Mouse (Mus musculus) heart, embryonic 15.5 days (tissue): ENCODE data around the gene Rpl23. TPM values are rescaled to one million over a fixed set of nuclear protein-coding genes. Genes with fewer than 3 reads are reported as not detected.

Experiments
- ATAC-seq: fragments of 200-750 bp; cut with Nextera tagmentation; replicated peaks from 2 replicates; pipeline ENCODE4 v1.8.0; 2017; ENCODE audit warnings: low read depth, moderate TSS enrichment; ENCODE audit not compliant: insufficient number of reproducible peaks, insufficient read depth, low FRiP score
- H3K27ac ChIP-seq: fragments of 300-500 bp; sonication (generic); 2 replicates; pipeline ENCODE4 v1.5.1; 2015; ENCODE audit warnings: mild to moderate bottlenecking, inconsistent platforms
- H3K27me3 ChIP-seq: fragments of 300-500 bp; sonication (generic); 2 replicates; pipeline ENCODE4 v1.6.1; 2015; ENCODE audit warnings: inconsistent platforms
- H3K36me3 ChIP-seq: fragments of 300-500 bp; sonication (generic); 2 replicates; pipeline ENCODE4 v1.6.1; 2015; ENCODE audit warnings: mild to moderate bottlenecking, inconsistent platforms
- H3K4me1 ChIP-seq: fragments of 300-500 bp; sonication (generic); replicated peaks from 2 replicates; pipeline ENCODE4 v1.6.1; 2015; ENCODE audit warnings: inconsistent platforms
- H3K4me2 ChIP-seq: fragments of 300-500 bp; sonication (generic); 2 replicates; pipeline ENCODE4 v1.6.1; 2015; ENCODE audit warnings: inconsistent platforms, mild to moderate bottlenecking, moderate library complexity
- H3K4me3 ChIP-seq: fragments of 300-500 bp; sonication (generic); 2 replicates; pipeline ENCODE4 v1.5.1; 2015; ENCODE audit warnings: mild to moderate bottlenecking, inconsistent platforms
- H3K9ac ChIP-seq: fragments of 300-500 bp; sonication (generic); 2 replicates; pipeline ENCODE4 v1.6.1; 2015; ENCODE audit warnings: mild to moderate bottlenecking, inconsistent platforms
- H3K9me3 ChIP-seq: fragments of 300-500 bp; sonication (generic); replicated peaks from 2 replicates; pipeline ENCODE4 v1.6.1; 2016; ENCODE audit warnings: inconsistent platforms
- WGBS: fragments of 180-500 bp; shearing (Covaris S2); methylation state at CpG from one replicate; pipeline ENCODE4 v1.1.7; 2015; ENCODE audit warnings: mixed read lengths; 5-methylcytosine and 5-hydroxymethylcytosine counted together
- polyA plus RNA-seq: library from polyadenylated mRNA; unstranded; fragments of >200 nt; fragmentation: Nextera tagmentation; extraction: Ambion mirVana; gene quantifications from 2 replicates; pipeline ENCODE4 v1.2.1, GENCODE M21; 2015

Rpl23 gene
- polyA plus RNA-seq, 1 experiment from 2014 or later, result 399 TPM

GRCm38 (mm10) chr11:97779968-97780701, 2.1 kb downstream of the Rpl23 start:
- H3K9me3 ChIP-seq, result no peaks in the 10 kb centered on the region
- WGBS, result 60% methylated on average over 2 of the region's 2 CpGs
- H3K36me3 ChIP-seq, result peaks cover 55% of the 10 kb centered on the region
- ATAC-seq, result no peak
- peak overlapping the region; percentile 84 for H3K4me3 ChIP-seq
- peaks cover 22% of the 10 kb centered on the region for H3K4me1 ChIP-seq
- H3K4me2 ChIP-seq, result peak overlapping the region; percentile 69
- H3K27me3 ChIP-seq, result no peaks in the 10 kb centered on the region
- H3K27ac ChIP-seq, result no peak overlapping the region
- peak overlapping the region; percentile 98; the same call in 1 of the 2 replicates for H3K9ac ChIP-seq

DNA sequence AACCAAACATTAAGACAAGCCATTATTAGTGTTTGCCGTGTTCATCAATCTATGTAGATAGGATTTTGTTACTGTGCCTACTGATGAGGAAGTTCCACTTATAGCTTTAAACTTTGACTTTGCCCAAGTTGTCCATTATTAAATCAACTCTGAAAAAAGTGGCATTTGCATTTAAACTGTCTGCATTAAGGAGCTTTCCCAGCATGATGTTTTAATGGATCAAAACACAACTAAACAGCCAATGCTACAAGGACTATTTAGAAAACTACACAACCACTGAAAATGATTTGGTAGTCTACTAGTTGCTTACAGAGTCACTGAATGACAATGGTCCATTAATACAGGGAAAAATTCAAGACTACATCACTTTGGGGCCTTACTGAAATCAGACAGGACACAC, 3.3 kb downstream of the Rpl23 start:
- H3K27me3 ChIP-seq, result no peaks in the 10 kb centered on the region
- no peak for ATAC-seq
- H3K4me3 ChIP-seq, result no peak overlapping the region
- H3K4me1 ChIP-seq, result peaks cover 22% of the 10 kb centered on the region
- 98% methylated on average over 1 of the region's 1 CpGs for whole genome bisulfite sequencing
- no peak overlapping the region for H3K9ac ChIP-seq
- no peak overlapping the region for H3K27ac ChIP-seq
- peaks cover 55% of the 10 kb centered on the region for H3K36me3 ChIP-seq
- no peaks in the 10 kb centered on the region for H3K9me3 ChIP-seq
- H3K4me2 ChIP-seq, result no peak overlapping the region

- Histone ChIP-seq H3K27ac (no peak overlapping the region), H3K4me3 (no peak overlapping the region), H3K36me3 (peaks cover 55% of the 10 kb centered on the region), H3K27me3 (no peaks in the 10 kb centered on the region), H3K9me3 (no peaks in the 10 kb centered on the region), H3K9ac (no peak overlapping the region), H3K4me2 (no peak overlapping the region), H3K4me1 (peaks cover 19% of the 10 kb centered on the region)
- no peak for ATAC-seq
- WGBS, result 42% methylated on average over 2 of the region's 2 CpGs
Observed at GRCm38 (mm10) chr11:97777129-97777529, 5.1 kb downstream of the Rpl23 start.

DNA sequence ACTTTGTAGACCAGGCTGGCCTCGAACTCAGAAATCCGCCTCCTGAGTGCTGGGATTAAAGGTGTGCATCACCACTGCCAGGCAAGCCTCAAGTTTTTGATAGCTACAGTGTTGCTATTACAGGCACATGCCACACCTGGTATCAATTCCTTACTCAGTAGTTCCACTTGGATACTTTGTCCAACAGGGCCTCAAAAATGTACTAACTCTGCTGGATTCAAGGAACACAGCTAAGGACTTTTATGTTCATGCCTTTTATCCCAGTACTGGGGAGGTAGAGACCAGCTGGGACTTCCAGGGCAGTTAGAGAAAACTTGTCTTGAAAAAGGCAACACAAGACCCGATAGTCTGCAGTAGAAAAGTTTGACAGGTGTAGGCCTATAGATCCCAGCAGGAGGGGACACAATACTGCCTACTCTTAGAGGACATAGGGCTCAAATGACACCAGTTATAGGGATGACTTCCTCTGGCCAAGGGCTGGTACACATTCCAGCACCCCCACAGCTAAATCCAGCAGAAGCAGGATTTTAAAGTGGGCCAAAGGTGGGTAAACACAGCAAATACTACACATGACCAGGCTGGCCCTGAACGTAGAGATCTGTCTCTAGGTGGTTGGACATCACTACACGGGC, 5.6 kb downstream of the Rpl23 start:
- ATAC-seq, result no peak
- no peak overlapping the region for H3K27ac ChIP-seq
- H3K9ac ChIP-seq, result no peak overlapping the region
- no peaks in the 10 kb centered on the region for H3K9me3 ChIP-seq
- 68% methylated on average over 5 of the region's 5 CpGs for WGBS
- peaks cover 55% of the 10 kb centered on the region for H3K36me3 ChIP-seq
- H3K4me1 ChIP-seq, result peaks cover 19% of the 10 kb centered on the region
- no peak overlapping the region for H3K4me2 ChIP-seq
- H3K4me3 ChIP-seq, result no peak overlapping the region
- H3K27me3 ChIP-seq, result no peaks in the 10 kb centered on the region

DNA sequence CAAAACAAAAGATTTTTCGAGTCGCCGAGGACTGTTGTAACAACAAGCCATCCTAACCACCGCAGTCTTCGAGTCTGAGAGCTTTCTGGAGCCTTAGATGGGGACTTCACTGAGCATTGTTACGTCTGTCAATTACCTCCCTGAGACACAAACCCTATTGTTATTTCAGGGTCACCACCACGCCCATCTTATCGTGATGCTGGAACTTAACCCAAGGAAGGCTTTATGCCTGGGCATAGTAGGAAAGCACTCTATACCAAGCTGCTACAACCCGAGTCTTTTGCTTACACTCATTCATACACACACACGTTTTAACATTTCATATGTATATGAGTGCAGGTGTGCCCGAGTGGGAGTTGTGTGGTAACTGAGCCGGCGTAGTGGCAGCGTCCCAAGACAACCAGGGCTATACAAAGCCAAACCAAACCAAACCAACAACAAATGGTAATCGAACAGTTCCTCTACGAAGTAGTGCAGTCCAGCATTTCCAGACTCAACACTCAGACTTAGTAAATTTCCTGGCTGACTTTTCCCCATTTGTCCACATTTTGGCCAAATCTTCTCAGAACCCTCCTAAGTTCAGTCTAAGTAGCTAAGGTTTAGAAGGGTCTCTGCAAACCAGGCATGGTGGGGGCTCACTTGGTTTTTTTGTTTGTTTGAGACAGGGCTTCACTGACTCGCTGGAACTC, 6.3 kb downstream of the Rpl23 start, which contains the start of gene 1700001P01Rik:
Gene 1700001P01Rik, minus strand, starts transcription at position 111 of the 689 bp plus-strand sequence.
- no peak within 1 kb of the TSS for H3K9ac ChIP-seq
- no peaks in the 10 kb centered on the region for H3K9me3 ChIP-seq
- H3K27ac ChIP-seq, result no peak within 1 kb of the TSS
- no peak for ATAC-seq
- WGBS, result 54% methylated on average over 17 of the region's 17 CpGs
- peaks cover 53% of the 10 kb centered on the region for H3K36me3 ChIP-seq
- no peak within 1 kb of the TSS for H3K4me3 ChIP-seq
- H3K27me3 ChIP-seq, result no peaks in the 10 kb centered on the region
- H3K4me2 ChIP-seq, result no peak within 1 kb of the TSS
- H3K4me1 ChIP-seq, result peaks cover 15% of the 10 kb centered on the region

DNA sequence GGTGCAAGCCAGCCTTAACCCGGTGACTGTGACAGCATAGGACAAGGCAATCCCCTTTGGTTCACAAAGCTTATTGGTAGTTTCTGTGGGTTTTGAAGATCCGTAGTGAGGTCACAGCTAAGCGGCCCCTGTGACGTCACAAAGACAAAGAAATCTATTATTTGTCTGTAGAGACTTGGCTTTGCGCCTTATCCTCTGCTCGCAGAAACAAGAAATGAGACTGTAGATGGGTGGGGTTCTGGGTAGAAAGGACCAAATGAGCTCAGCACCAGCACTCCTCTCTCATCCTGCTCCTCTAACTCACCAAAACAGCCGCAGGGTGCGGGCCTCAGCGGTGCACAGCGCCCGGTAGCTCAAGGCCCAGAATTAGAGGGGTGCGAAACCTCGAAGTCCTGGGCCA, 7.1 kb downstream of the Rpl23 start:
- Histone ChIP-seq H3K4me2 (no peak overlapping the region), H3K4me1 (peaks cover 8% of the 10 kb centered on the region), H3K27ac (no peak overlapping the region), H3K27me3 (no peaks in the 10 kb centered on the region), H3K9ac (no peak overlapping the region), H3K36me3 (peaks cover 46% of the 10 kb centered on the region), H3K4me3 (no peak overlapping the region), H3K9me3 (no peaks in the 10 kb centered on the region)
- no peak for ATAC-seq
- WGBS, result 78% methylated on average over 13 of the region's 13 CpGs

GRCm38 (mm10) chr11:97771410-97771809, 10.8 kb downstream of the Rpl23 start:
- H3K27me3 ChIP-seq, result no peaks in the 10 kb centered on the region
- no peak overlapping the region for H3K9ac ChIP-seq
- no peak overlapping the region for H3K27ac ChIP-seq
- peaks cover 10% of the 10 kb centered on the region; the same call in 1 of the 2 replicates for H3K36me3 ChIP-seq
- H3K4me3 ChIP-seq, result no peak overlapping the region
- H3K9me3 ChIP-seq, result no peaks in the 10 kb centered on the region
- no peak overlapping the region for H3K4me2 ChIP-seq
- peaks cover 4% of the 10 kb centered on the region; the same call in 1 of the 2 replicates for H3K4me1 ChIP-seq
- 71% methylated on average over 14 of the region's 14 CpGs for WGBS
- ATAC-seq, result no peak

GRCm38 (mm10) chr11:97769704-97770103, 12.5 kb downstream of the Rpl23 start:
- H3K4me1 ChIP-seq, result peaks cover 16% of the 10 kb centered on the region
- no peaks in the 10 kb centered on the region for H3K27me3 ChIP-seq
- H3K27ac ChIP-seq, result no peak overlapping the region
- no peak overlapping the region for H3K4me3 ChIP-seq
- no peaks in the 10 kb centered on the region for H3K9me3 ChIP-seq
- no peaks in the 10 kb centered on the region for H3K36me3 ChIP-seq
- ATAC-seq, result no peak
- 23% methylated on average over 2 of the region's 2 CpGs for WGBS
- no peak overlapping the region for H3K4me2 ChIP-seq
- no peak overlapping the region for H3K9ac ChIP-seq

DNA sequence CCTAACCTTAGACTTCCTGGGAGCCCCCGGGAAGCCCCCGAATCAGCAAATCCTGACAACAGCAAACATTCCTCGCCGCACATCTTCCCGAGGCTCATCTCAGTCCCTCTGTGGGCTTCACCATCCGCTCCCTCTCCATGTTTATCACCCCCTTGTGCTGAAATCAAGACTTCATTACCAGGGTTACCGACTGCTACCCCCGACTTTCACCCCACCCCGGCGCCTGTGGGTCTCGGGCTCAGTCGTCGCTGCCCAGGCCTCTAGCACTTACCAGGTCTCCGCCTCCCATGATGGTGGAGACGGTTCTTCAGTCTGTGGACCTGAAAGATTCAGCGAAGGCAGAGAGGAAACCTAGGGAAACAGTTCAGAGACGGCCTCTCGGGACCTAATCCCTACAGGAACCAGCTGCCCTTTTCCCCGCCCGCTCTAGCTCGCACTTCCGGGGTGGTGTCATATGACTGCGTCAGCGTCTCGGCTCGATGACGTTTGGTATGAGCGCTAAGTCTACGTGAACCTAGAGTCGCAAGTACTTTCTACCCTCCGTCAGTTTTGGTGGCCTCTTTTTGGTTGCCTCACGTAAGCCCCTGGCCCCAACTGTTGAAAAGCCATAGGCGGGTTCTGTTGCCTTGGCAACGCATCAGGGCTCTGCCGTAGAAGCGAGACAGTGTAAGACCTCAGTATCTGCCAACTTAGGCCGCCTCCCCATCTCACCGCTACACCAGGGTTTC, 15.9 kb downstream of the Rpl23 start, which contains the start of gene Cwc25:
Gene Cwc25, minus strand, starts transcription at position 403 of the 728 bp plus-strand sequence.
- peaks cover 16% of the 10 kb centered on the region for H3K4me1 ChIP-seq
- H3K27me3 ChIP-seq, result no peaks in the 10 kb centered on the region
- peak; percentile 91 for ATAC-seq
- under 1% methylated on average over 38 of the region's 38 CpGs for WGBS
- peak within 1 kb of the TSS; percentile 83 for H3K4me2 ChIP-seq
- peak within 1 kb of the TSS; percentile 90 for H3K27ac ChIP-seq
- no peaks in the 10 kb centered on the region for H3K9me3 ChIP-seq
- peak within 1 kb of the TSS; percentile 89 for H3K9ac ChIP-seq
- peaks cover 23% of the 10 kb centered on the region for H3K36me3 ChIP-seq
- H3K4me3 ChIP-seq, result peak within 1 kb of the TSS; percentile 91

DNA sequence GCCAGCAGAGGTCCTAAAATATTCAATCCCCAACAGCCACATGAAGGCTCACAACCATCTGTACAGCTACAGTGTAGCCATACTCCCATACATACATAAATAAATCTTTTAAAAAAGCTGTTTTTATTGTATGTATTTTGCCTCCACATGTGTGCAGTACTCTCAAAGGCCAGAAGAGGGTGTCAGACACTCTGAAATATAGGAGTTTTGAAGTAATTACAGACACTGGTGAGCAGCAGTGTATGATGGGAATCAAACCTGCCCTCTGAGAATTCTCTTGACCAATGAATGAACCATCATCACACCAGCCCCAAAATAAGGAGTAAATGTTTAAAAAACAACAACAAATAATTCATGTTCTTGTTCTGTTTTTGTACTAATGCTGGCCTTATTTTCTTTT, 20.6 kb downstream of the Rpl23 start:
- no peak overlapping the region for H3K4me2 ChIP-seq
- peaks cover 12% of the 10 kb centered on the region for H3K4me1 ChIP-seq
- ATAC-seq, result no peak
- H3K27ac ChIP-seq, result no peak overlapping the region
- no peak overlapping the region for H3K9ac ChIP-seq
- H3K36me3 ChIP-seq, result peaks cover 48% of the 10 kb centered on the region
- H3K4me3 ChIP-seq, result no peak overlapping the region
- no peaks in the 10 kb centered on the region for H3K27me3 ChIP-seq
- no peaks in the 10 kb centered on the region for H3K9me3 ChIP-seq

DNA sequence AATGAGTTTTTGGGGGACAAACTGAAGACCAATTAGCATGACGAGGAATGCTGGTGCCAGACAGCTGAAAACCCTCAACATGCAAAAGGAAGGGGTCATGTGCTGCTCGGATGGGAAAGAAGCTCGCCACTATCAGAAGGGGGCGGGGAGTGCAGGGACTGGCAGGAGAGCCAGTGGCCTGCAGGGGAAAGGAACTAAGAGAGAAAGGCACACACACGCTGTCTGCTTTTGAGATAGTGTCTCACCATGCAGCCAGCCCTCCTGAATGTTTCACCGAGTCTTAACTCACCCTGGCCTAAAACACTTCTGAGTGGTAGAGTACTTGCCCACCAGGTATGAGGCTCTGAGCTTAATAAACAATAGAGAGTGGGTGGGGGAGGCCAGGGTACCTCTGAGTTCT, 23.3 kb downstream of the Rpl23 start:
- no peaks in the 10 kb centered on the region for H3K27me3 ChIP-seq
- H3K36me3 ChIP-seq, result peaks cover 65% of the 10 kb centered on the region

More for the DNA sequence above, 23.3 kb downstream of the Rpl23 start:
- no peak overlapping the region for H3K4me3 ChIP-seq
- no peak overlapping the region for H3K4me2 ChIP-seq
- H3K9me3 ChIP-seq, result no peaks in the 10 kb centered on the region
- ATAC-seq, result no peak
- 58% methylated on average over 6 of the region's 6 CpGs for WGBS
- no peak overlapping the region for H3K9ac ChIP-seq
- H3K27ac ChIP-seq, result no peak overlapping the region
- H3K4me1 ChIP-seq, result no peaks in the 10 kb centered on the region
